Mouse (Mus musculus) CH12.LX (cell line): Measurements from ENCODE around the gene Fnbp1. TPM values are rescaled to one million over a fixed set of nuclear protein-coding genes. Genes with fewer than 3 reads are reported as not detected.

ENCODE experiments used
- DNase-seq: peaks from one replicate; pipeline ENCODE4 v3.0.0-alpha.2; 2013; ENCODE audit errors: extremely low read depth
- H3K27ac ChIP-seq: 2 replicates; pipeline ENCODE4 v1.5.1; 2012; ENCODE audit warnings: low read depth, mild to moderate bottlenecking, control low read depth, moderate library complexity; ENCODE audit not compliant: insufficient read depth
- H3K27me3 ChIP-seq: replicated peaks from 2 replicates; pipeline ENCODE3; 2012; ENCODE audit warnings: inconsistent platforms
- H3K36me3 ChIP-seq, 2 experiments: replicated peaks in 1 of 2; 2 replicates each; pipeline versions ENCODE3 to v1.6.1; 2012; ENCODE audit warnings: inconsistent platforms in 1 of 2, low read length in 1 of 2, mild to moderate bottlenecking in 1 of 2, mixed read lengths in 1 of 2, moderate library complexity in 1 of 2; ENCODE audit not compliant: control insufficient read depth in 1 of 2, insufficient read depth in 1 of 2
- H3K4me1 ChIP-seq, 2 experiments: 2 replicates each; pipeline ENCODE4 v1.6.1; 2012; ENCODE audit warnings: inconsistent platforms in 1 of 2, moderate library complexity in 1 of 2; ENCODE audit not compliant: insufficient read depth in 2 of 2, control insufficient read depth in 1 of 2
- H3K4me2 ChIP-seq: 2 replicates; pipeline ENCODE4 v1.6.1; 2012; ENCODE audit warnings: low read depth, mild to moderate bottlenecking, control low read depth; ENCODE audit not compliant: poor library complexity, insufficient read depth, severe bottlenecking
- H3K4me3 ChIP-seq, 3 experiments: fragments of 150-350 bp in 1 of 3; sonication (generic) in 1 of 3; replicated peaks in 1 of 3; 2 replicates each; pipeline versions ENCODE3 to v1.5.1; 2011 to 2012; ENCODE audit warnings: low read depth in 2 of 3, low read length in 2 of 3, mild to moderate bottlenecking in 2 of 3, moderate library complexity in 2 of 3, control low read depth in 1 of 3, improper control_type of control experiment in 1 of 3, inconsistent platforms in 1 of 3, mixed read lengths in 1 of 3; ENCODE audit not compliant: poor library complexity in 1 of 3
- H3K79me2 ChIP-seq: replicated peaks from 2 replicates; pipeline ENCODE4 v1.6.1; 2012; ENCODE audit warnings: mild to moderate bottlenecking, moderate library complexity; ENCODE audit not compliant: control insufficient read depth, poor library complexity, insufficient read depth, severe bottlenecking; ENCODE audit errors: extremely low read depth
- H3K9ac ChIP-seq: 2 replicates; pipeline ENCODE4 v1.6.1; 2012; ENCODE audit warnings: low read depth, mild to moderate bottlenecking, control low read depth, moderate library complexity; ENCODE audit not compliant: insufficient read depth
- H3K9me3 ChIP-seq: replicated peaks from 2 replicates; pipeline ENCODE3; 2012; ENCODE audit warnings: low read length, inconsistent platforms, mixed read lengths
- BHLHE40 ChIP-seq: IDR thresholded peaks from 2 replicates; pipeline ENCODE4 v1.6.1; 2011; ENCODE audit warnings: mild to moderate bottlenecking, low read depth, low read length, improper control_type of control experiment
- CHD1 ChIP-seq: IDR thresholded peaks from 2 replicates; pipeline ENCODE4 v1.6.1; 2012; ENCODE audit warnings: low read depth, low read length, improper control_type of control experiment, inconsistent platforms
- E2F4 ChIP-seq: IDR thresholded peaks from 2 replicates; pipeline ENCODE4 v1.6.1; 2011; ENCODE audit warnings: low read depth, low read length, improper control_type of control experiment; ENCODE audit not compliant: insufficient replicate concordance
- EP300 ChIP-seq: IDR thresholded peaks from 2 replicates; pipeline ENCODE4 v1.6.1; 2011; ENCODE audit warnings: low read length, improper control_type of control experiment
- ETS1 ChIP-seq: conservative IDR thresholded peaks from 2 replicates; pipeline ENCODE4 v1.6.1; 2012; ENCODE audit warnings: low read depth, mild to moderate bottlenecking, inconsistent platforms, low read length, improper control_type of control experiment, moderate library complexity
- JUN ChIP-seq: IDR thresholded peaks from 2 replicates; pipeline ENCODE4 v1.6.1; 2011; ENCODE audit warnings: low read depth, mild to moderate bottlenecking, low read length, improper control_type of control experiment, moderate library complexity; ENCODE audit not compliant: insufficient read depth
- JUND ChIP-seq: conservative IDR thresholded peaks from 2 replicates; pipeline ENCODE4 v1.6.1; 2011; ENCODE audit warnings: low read depth, low read length, improper control_type of control experiment
- KAT2A ChIP-seq: IDR thresholded peaks from 2 replicates; pipeline ENCODE4 v1.6.1; 2012; ENCODE audit warnings: low read length, improper control_type of control experiment, inconsistent platforms; ENCODE audit not compliant: insufficient replicate concordance
- MAFK ChIP-seq: IDR thresholded peaks from 2 replicates; pipeline ENCODE4 v1.6.1; 2011; ENCODE audit warnings: low read length, improper control_type of control experiment; ENCODE audit not compliant: insufficient replicate concordance
- MXI1 ChIP-seq: IDR thresholded peaks from 2 replicates; pipeline ENCODE4 v1.6.1; 2011; ENCODE audit warnings: mild to moderate bottlenecking, low read depth, low read length, improper control_type of control experiment
- MYC ChIP-seq: IDR thresholded peaks from 2 replicates; pipeline ENCODE4 v1.6.1; 2011; ENCODE audit warnings: low read depth, mild to moderate bottlenecking, improper control_type of control experiment, low read length
- NELFE ChIP-seq: IDR thresholded peaks from 2 replicates; pipeline ENCODE4 v1.6.1; 2011; ENCODE audit warnings: low read depth, low read length, improper control_type of control experiment
- POLR2A ChIP-seq: IDR thresholded peaks from 2 replicates; pipeline ENCODE4 v1.6.1; 2011; ENCODE audit warnings: low read depth, mild to moderate bottlenecking, improper control_type of control experiment, low read length
- SMC3 ChIP-seq: IDR thresholded peaks from 2 replicates; pipeline ENCODE4 v1.6.1; 2011; ENCODE audit warnings: low read depth, low read length, improper control_type of control experiment
- UBTF ChIP-seq: IDR thresholded peaks from 2 replicates; pipeline ENCODE4 v1.6.1; 2012; ENCODE audit warnings: low read depth, mild to moderate bottlenecking, inconsistent platforms, low read length, improper control_type of control experiment, moderate library complexity
- USF2 ChIP-seq: conservative IDR thresholded peaks from 2 replicates; pipeline ENCODE4 v1.6.1; 2011; ENCODE audit warnings: low read depth, low read length, improper control_type of control experiment
- ZC3H11A ChIP-seq: IDR thresholded peaks from 2 replicates; pipeline ENCODE4 v1.6.1; 2012; ENCODE audit warnings: low read depth, mild to moderate bottlenecking, inconsistent platforms, low read length, improper control_type of control experiment
- ZKSCAN1 ChIP-seq: IDR thresholded peaks from 2 replicates; pipeline ENCODE4 v1.6.1; 2012; ENCODE audit warnings: low read depth, inconsistent platforms, low read length, improper control_type of control experiment, borderline replicate concordance
- ZMIZ1 ChIP-seq: IDR thresholded peaks from 2 replicates; pipeline ENCODE4 v1.6.1; 2012; ENCODE audit warnings: low read depth, mild to moderate bottlenecking, inconsistent platforms, low read length, improper control_type of control experiment
- dilution Hi-C: fragments of 300-500 bp; cut with MboI; formaldehyde crosslinking; loops from 2 replicates; pipeline ENCODE4 v1.14.3; 2020; ENCODE audit warnings: low sequenced_read_pairs; ENCODE audit not compliant: extremely low pct_unique_long_range_greater_than_20kb, extremely low pct_ligation_motif_present
- in situ Hi-C: fragments of 300-500 bp; cut with MboI; formaldehyde crosslinking; loops from 3 replicates; pipeline ENCODE4 v1.14.3; 2019; ENCODE audit warnings: low sequenced_read_pairs, low pct_ligation_motif_present, low pct_unique_long_range_greater_than_20kb, mixed read lengths
- polyA plus RNA-seq: library from polyadenylated mRNA; unstranded; fragments of >175 nt; gene quantifications from 2 replicates; pipeline ENCODE4 v1.2.1, GENCODE M21; 2012; ENCODE audit warnings: low read depth; ENCODE audit not compliant: insufficient read length
- total RNA-seq, 2 experiments: library from RNA; depleted of rRNA; stranded (reverse); fragments of 300-350 nt in 1 of 2; fragments of >200 nt in 1 of 2; gene quantifications; 2 replicates each; pipeline ENCODE4 v1.2.3; 2012 to 2014

The Fnbp1 gene
- total and polyA plus RNA-seq, 3 experiments, result 29.6 to 133 (median 50.5) TPM

DNA sequence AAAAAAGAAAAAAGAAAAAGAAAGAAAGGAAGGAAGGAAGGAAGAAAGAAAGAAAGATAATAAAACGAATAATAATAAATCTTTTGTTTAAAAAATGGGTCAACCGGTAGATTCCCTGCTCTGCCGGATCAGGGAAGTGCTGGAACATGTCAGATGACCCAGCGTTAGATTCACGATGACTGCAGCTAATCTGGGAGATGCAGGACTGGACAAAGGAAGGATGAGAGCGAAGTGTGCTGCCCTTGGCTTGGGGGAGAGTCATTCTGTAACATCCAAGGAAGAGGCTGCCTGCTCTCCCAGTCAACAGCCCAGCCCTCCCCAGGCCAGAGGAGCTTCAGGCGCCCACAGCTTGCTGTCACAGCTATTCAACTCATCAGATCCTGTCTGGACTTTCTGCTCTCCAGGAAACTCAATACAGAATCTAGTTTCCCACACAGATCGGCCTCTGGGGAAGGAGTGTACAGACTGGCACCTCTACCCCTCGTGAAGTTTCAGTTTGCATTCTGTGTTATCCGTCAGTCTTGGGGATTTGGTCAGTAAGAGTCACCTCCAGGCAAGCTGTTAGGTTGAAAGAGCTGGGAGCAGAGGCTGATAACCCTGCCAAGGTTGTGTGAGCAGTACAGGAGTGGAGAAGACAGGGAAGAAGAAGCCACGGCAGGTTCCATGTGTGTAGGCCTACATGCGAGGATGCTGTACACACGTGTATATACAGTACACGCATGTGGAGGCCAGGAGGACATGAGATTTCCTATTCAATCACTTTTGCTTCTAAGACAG is 11.9 kb downstream of the Fnbp1 start:
- in situ Hi-C loops, result loop anchor here (5.0 kb wide), 1 partner anchor 33 kb away; no protein-coding TSS in a partner anchor
- 0 out of 2 replicates have a peak overlapping the region, but pooled peaks have one; percentile 2 for H3K27ac ChIP-seq
- no peak overlapping the region for H3K4me2 ChIP-seq
- dilution Hi-C loops, result no loop called here
- no peak overlapping the region for H3K9ac ChIP-seq
- peaks cover 7 to 71% of the 10 kb centered on the region in 2 experiments for H3K36me3 ChIP-seq
- H3K9me3 ChIP-seq, result no peaks in the 10 kb centered on the region
- TF ChIP-seq CHD1 (no peak), BHLHE40 (no peak)
- peaks cover 38 to 95% of the 10 kb centered on the region in 2 experiments for H3K4me1 ChIP-seq
- H3K27me3 ChIP-seq, result no peaks in the 10 kb centered on the region
- H3K4me3 ChIP-seq, result no peak overlapping the region
- H3K79me2 ChIP-seq, result peaks cover 98% of the 10 kb centered on the region
- DNase-seq, result no peak

GRCm38 (mm10) chr2:31127899-31128298 is 13.9 kb downstream of the Fnbp1 start:
- in situ Hi-C loops (no loop called here), dilution Hi-C loops (no loop called here)
- peaks cover 36 to 90% of the 10 kb centered on the region in 2 experiments for H3K4me1 ChIP-seq
- TF ChIP-seq MAFK (0 out of 2 replicates have a peak, but pooled peaks have one; percentile 21), JUN (no peak), JUND (no peak), EP300 (no peak), ETS1 (no peak), MYC (no peak)
- peaks cover 98% of the 10 kb centered on the region for H3K79me2 ChIP-seq
- H3K36me3 ChIP-seq, result peaks cover 22 to 81% of the 10 kb centered on the region in 2 experiments
- H3K9me3 ChIP-seq, result no peaks in the 10 kb centered on the region
- no peak overlapping the region for H3K9ac ChIP-seq
- H3K4me3 ChIP-seq, result no peak overlapping the region
- peak overlapping the region; percentile 17; the same call in 1 of the 2 replicates for H3K27ac ChIP-seq
- no peak overlapping the region for H3K4me2 ChIP-seq
- no peaks in the 10 kb centered on the region for H3K27me3 ChIP-seq
- no peak for DNase-seq

GRCm38 (mm10) chr2:31127219-31127618 is 14.6 kb downstream of the Fnbp1 start:
- DNase-seq, result no peak
- Histone ChIP-seq H3K27me3 (no peaks in the 10 kb centered on the region), H3K9ac (no peak overlapping the region), H3K4me3 (no peak overlapping the region), H3K27ac (no peak overlapping the region), H3K4me1 (peaks cover 32 to 84% of the 10 kb centered on the region in 2 experiments), H3K36me3 (peaks cover 22 to 84% of the 10 kb centered on the region in 2 experiments), H3K9me3 (no peaks in the 10 kb centered on the region), H3K4me2 (no peak overlapping the region), H3K79me2 (peaks cover 98% of the 10 kb centered on the region)
- in situ Hi-C loops (no loop called here), dilution Hi-C loops (no loop called here)
- no peak for TF ChIP-seq JUN
- TF ChIP-seq ZMIZ1, result no peak
- no peak for TF ChIP-seq CHD1
- no peak for TF ChIP-seq USF2
- no peak for TF ChIP-seq NELFE
- no peak for TF ChIP-seq JUND
- TF ChIP-seq E2F4, result no peak
- TF ChIP-seq UBTF, result no peak
- no peak for TF ChIP-seq MYC
- no peak for TF ChIP-seq KAT2A
- no peak for TF ChIP-seq MXI1
- TF ChIP-seq BHLHE40, result no peak
- no peak for TF ChIP-seq POLR2A
- no peak for TF ChIP-seq SMC3
- TF ChIP-seq ZKSCAN1, result no peak
- TF ChIP-seq ZC3H11A, result no peak
